Mouse (Mus musculus) c-Kit-positive CD71-negative TER-119-negative erythroid progenitor cells, embryonic 14.5 days (primary cell): Measurements from ENCODE around the gene Dst.
"Not testable (repeated sequence)": the region's sequence is repeated elsewhere in the genome, so short reads cannot be mapped to it uniquely, and the experiment has no call there.

ENCODE experiments used
- DNase-seq: peaks from one replicate; pipeline ENCODE4 v3.0.0-alpha.2; 2013; ENCODE audit warnings: low read depth

Gene Dst

GRCm38 (mm10) chr1:34297636-34298035 is 389.6 kb downstream of the Dst start:
- no peak for DNase-seq

DNA sequence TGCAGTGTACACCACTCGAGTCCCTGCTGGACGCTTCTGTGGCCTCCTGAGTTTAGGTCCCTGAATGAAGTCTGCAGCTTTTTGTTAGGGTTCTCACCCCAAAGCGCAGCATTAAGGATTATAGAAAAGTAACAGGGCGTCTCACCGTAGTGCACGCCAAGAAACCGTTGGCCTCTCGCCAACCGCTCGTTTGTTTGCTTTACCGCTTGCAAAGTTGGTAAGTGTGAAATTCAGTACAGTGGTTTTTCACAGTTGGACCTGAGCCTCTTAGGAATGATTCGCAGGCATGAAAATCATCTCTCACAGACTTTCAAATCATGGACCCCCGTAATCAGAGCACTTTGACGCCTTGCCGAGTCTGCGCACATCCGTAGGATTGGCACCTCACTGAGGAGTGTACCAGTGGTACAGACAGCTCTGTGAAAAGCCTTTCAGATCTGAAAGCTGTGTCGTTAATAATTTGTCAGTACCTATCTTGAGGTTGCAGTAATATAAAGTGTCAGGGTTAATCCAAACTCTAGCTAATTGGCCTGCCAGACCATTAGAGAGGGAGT is 390.7 kb downstream of the Dst start:
- no peak for DNase-seq

DNA sequence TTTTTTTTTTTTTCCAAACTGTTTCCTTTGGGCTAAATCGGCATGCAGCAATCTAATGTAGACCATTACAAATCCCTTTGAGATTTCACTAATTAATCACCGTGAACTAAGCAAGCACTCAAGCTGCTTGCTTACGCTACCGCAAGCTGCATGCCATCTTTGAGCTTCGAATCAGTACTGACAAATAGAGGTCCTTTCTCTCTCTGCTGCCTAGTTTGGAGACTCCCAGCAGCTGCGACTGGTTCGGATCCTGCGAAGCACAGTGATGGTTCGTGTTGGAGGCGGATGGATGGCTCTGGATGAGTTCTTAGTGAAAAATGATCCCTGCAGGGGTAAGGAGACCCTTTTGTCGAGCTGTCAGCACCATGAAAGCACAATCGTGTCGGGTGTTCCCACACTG is 391.5 kb downstream of the Dst start:
- DNase-seq: no peak

GRCm38 (mm10) chr1:34300309-34300980 is 392.4 kb downstream of the Dst start:
- DNase-seq: no peak

GRCm38 (mm10) chr1:34304227-34304626 is 396.2 kb downstream of the Dst start:
- no peak for DNase-seq

DNA sequence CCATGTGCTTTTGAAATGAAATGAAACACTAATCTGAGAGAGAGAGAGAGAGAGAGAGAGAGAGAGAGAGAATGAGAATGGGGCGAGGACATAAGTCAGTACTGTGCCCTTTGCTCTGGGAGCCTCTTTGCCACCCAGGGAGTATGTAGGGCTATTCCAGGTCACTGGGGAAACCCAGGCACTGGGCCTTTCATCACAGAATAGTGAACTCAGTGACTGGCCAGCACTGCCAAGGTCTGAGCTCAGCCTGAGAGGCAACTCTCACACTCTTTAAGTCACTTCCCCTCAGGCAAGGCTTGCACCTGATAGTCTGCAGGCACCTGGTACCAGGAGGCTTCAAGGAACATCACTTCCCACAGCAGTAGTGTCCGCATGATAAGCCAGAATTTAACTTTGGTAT is 398.7 kb downstream of the Dst start:
- no peak for DNase-seq

- DNase-seq: no peak
Observed at GRCm38 (mm10) chr1:34307191-34307590, 399.2 kb downstream of the Dst start.

- not testable (repeated sequence) for DNase-seq
Observed at GRCm38 (mm10) chr1:34308841-34309240, 400.8 kb downstream of the Dst start.

- DNase-seq: no peak
Observed at GRCm38 (mm10) chr1:34309396-34309795, 401.4 kb downstream of the Dst start.

DNA sequence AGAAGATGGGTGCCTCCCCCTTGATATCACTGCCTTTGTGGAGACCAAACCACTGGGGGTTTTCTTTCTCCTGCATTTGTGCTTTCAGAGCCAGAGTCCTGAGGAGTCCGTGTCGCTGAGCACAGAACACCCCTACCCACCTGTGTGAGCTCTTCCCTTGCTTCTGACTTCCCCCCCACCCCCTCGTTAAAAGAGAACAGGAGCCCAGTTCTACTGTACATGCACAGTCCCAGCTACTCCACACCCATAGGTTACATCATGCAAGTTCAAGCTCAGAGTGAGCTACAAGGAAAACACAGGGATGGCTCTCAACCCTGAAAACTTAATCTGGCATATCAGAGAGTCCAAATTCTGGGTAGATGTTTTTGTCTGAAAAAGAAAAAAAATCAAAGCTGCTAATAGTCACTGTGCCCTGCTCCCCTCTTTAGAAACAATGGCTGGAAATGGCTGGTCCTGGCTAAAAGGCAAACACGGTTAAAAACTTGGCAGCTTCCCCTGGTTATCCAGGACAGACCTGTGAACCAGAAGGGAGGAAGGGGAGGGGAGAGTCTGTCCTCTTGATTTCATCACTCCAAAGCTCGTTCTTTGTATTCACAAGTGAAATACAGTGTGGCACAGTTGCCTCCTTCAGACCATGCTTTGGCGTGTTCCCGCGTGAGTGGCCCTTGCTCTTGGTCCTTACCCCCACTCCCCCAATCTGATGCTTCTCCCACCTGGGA is 402.7 kb downstream of the Dst start:
- no peak for DNase-seq

GRCm38 (mm10) chr1:34312806-34313205 is 404.8 kb downstream of the Dst start:
- no peak for DNase-seq

DNA sequence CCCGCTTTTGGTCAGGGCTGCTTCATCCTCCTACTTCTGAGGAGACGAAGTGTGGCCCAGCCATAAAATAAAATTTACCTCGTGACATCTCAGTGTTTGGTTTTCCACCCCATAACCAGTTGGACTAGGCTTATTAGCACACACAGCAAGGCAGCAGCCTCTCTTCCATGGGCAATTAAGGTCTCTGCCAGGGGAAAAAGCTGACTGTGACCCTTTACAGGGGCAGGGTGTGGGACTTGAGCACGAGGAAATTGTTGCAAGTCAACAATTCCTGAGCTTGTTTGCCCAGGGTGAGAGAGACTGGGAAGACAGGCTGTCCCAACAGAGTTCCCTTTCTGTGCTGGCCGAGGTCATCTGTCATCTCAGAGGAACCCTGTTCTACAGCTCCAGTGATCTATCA is 407.4 kb downstream of the Dst start:
- no peak for DNase-seq

- no peak for DNase-seq
Observed at GRCm38 (mm10) chr1:34324255-34324654, 416.2 kb downstream of the Dst start.

DNA sequence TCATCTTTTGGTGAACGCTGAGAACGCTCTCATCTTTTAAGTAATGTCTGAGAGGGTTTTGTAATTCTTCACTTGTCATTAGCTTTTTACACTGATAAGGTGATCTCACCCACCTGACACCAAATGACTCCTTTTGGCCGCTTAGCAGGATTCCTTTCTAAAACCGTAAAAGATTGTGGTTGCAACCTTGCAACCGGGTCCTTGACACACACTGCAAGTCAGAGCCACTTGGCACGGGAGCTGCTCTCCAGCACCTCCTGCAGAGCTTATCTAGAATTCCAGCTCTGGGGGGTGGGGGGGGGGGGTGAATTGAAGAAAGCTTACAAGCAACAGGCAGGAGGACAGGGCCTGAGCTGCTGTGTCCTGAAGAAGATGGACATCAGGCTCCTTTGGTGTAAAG is 420.6 kb downstream of the Dst start:
- DNase-seq: no peak

DNA sequence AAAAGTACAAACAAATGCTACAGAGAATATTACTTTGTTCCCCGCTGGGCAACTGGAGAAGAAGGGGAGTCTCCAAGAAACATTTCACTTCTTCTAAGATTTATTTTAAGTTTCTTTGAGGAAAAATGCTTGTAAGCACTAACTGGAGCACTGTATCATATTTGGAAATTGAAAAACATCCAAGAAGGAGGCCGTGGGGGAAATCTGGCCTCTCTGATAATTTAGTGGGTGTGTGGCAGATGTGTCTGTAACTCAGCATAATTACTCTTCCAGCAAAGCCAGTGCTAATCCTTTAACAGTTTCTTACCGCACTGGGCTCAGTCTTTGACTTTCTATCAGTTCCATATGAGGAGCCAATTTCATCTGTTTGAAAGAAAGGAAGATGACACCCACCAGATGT is 423.7 kb downstream of the Dst start:
- DNase-seq: no peak
